Mouse (Mus musculus) v-Abl transformed pro-B cells (cell line): ENCODE results near the gene Dapk1.

Experiments
- in situ Hi-C, 2 experiments: fragments of 400-800 bp; cut with MboI; formaldehyde crosslinking; loops; one replicate each; pipeline ENCODE4 v1.15.1; 2025; ENCODE audit not compliant: unreplicated experiment in 2 of 2

Gene Dapk1

GRCm38 (mm10) chr13:60759136-60759535 is 157.4 kb downstream of the Dapk1 start:
- in situ Hi-C loops, result no loop called here

GRCm38 (mm10) chr13:60760392-60760791 is 158.6 kb downstream of the Dapk1 start:
- in situ Hi-C loops, result no loop called here

GRCm38 (mm10) chr13:60761161-60761560 is 159.4 kb downstream of the Dapk1 start:
- in situ Hi-C loops, result no loop called here

- in situ Hi-C loops, result loop anchor here in 1 of 2 experiments (10.0 kb wide), 1 partner anchor 56 kb away; no protein-coding TSS in a partner anchor
These were observed 178.8 kb downstream of the Dapk1 start for GRCm38 (mm10) chr13:60780534-60780933.

- in situ Hi-C loops, result loop anchor here in 1 of 2 experiments (10.0 kb wide), 1 partner anchor 58 kb away; no protein-coding TSS in a partner anchor
These were observed 181.6 kb downstream of the Dapk1 start for GRCm38 (mm10) chr13:60783301-60783700.

- in situ Hi-C loops, result loop anchor here in 1 of 2 experiments (10.0 kb wide), 1 partner anchor 61 kb away; no protein-coding TSS in a partner anchor
These were observed 184.5 kb downstream of the Dapk1 start, which contains the start of gene BC051665 for GRCm38 (mm10) chr13:60786264-60786663. TSS of gene BC051665 (minus strand) at chr13:60786364.

GRCm38 (mm10) chr13:60789466-60789865 is 187.7 kb downstream of the Dapk1 start:
- in situ Hi-C loops, result loop anchor here in 1 of 2 experiments (10.0 kb wide), 1 partner anchor 65 kb away; no protein-coding TSS in a partner anchor

- in situ Hi-C loops, result no loop called here
These were observed 201.0 kb downstream of the Dapk1 start, which contains the start of gene Ctsll3 for GRCm38 (mm10) chr13:60802749-60803148. TSS of gene Ctsll3 (minus strand) at chr13:60802849.

- in situ Hi-C loops, result no loop called here
These were observed 207.9 kb downstream of the Dapk1 start for GRCm38 (mm10) chr13:60809690-60810089.

GRCm38 (mm10) chr13:60812768-60813167 is 211.0 kb downstream of the Dapk1 start:
- in situ Hi-C loops, result no loop called here
